Mouse (Mus musculus) cortical plate, adult 2 months (tissue): Measurements from ENCODE around the gene Rps6ka2.

Experiments used
- CTCF ChIP-seq: fragments of 200-500 bp; IDR thresholded peaks from 2 replicates; pipeline ENCODE4 v1.5.1; 2011; ENCODE audit warnings: mild to moderate bottlenecking, control low read depth, low read length; ENCODE audit not compliant: insufficient read depth; ENCODE audit errors: extremely low read depth
- POLR2A ChIP-seq: fragments of 200-500 bp; IDR thresholded peaks from 2 replicates; pipeline ENCODE4 v1.6.1; 2011; ENCODE audit warnings: mild to moderate bottlenecking, low read length, control low read depth; ENCODE audit not compliant: insufficient read depth; ENCODE audit errors: extremely low read depth

GRCm38 (mm10) chr17:7231790-7232189 is 61.9 kb downstream of the Rps6ka2 start:
- TF ChIP-seq CTCF (no peak), POLR2A (no peak)
